Mouse (Mus musculus) bone marrow macrophage, adult 2 months (primary cell): ENCODE measurements around the gene Krba1.

ENCODE experiments used
- CTCF ChIP-seq: IDR thresholded peaks from 2 replicates; pipeline ENCODE4 v1.5.1; 2012; ENCODE audit warnings: low read depth, mild to moderate bottlenecking, low read length, moderate library complexity
- POLR2A ChIP-seq: IDR thresholded peaks from 2 replicates; pipeline ENCODE4 v1.6.1; 2012; ENCODE audit warnings: mild to moderate bottlenecking, low read depth, low read length, borderline replicate concordance

DNA sequence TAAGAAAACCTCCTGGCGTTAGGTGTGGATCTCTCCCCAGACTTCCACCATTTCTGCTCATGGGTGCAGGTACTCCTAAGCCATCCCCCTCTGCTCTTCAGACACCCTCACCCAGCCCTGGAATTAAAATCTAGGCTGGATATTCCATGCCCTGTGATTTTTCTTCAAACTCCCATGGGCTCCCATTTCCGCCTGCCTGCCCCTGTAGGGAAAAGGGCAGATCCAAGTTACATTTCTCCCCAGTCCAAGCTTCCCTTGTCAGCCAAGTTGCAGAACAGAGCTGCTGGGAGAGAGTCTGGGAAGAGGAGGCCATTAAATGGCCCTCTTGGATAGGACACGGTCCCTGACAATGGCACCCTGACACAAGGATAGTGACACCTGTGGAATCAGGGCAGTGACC is 50.9 kb downstream of the Krba1 start:
- TF ChIP-seq CTCF, result no peak
- TF ChIP-seq POLR2A, result no peak
